Mouse (Mus musculus) embryonic facial prominence, embryonic 10.5 days (tissue): ENCODE data around the gene Ccdc96. TPM values are rescaled to one million over a fixed set of nuclear protein-coding genes. Genes with fewer than 3 reads are reported as not detected.

Experiments used
- DNase-seq: peaks from one replicate; pipeline ENCODE4 v3.0.0-alpha.2; 2017; ENCODE audit warnings: low spot score
- H3K27ac ChIP-seq: fragments of 300-500 bp; sonication (generic); replicated peaks from 2 replicates; pipeline ENCODE4 v1.5.1; 2016; ENCODE audit warnings: mild to moderate bottlenecking
- H3K27me3 ChIP-seq: fragments of 300-500 bp; sonication (generic); replicated peaks from 2 replicates; pipeline ENCODE4 v1.6.1; 2016; ENCODE audit warnings: low read depth, mild to moderate bottlenecking; ENCODE audit not compliant: poor library complexity, severe bottlenecking
- H3K36me3 ChIP-seq: fragments of 300-500 bp; sonication (generic); replicated peaks from 2 replicates; pipeline ENCODE4 v1.6.1; 2016; ENCODE audit warnings: mild to moderate bottlenecking, moderate library complexity
- H3K4me1 ChIP-seq: fragments of 300-500 bp; sonication (generic); 2 replicates; pipeline ENCODE4 v1.6.1; 2016
- H3K4me3 ChIP-seq: fragments of 300-500 bp; sonication (generic); 2 replicates; pipeline ENCODE4 v1.5.1; 2016; ENCODE audit warnings: mild to moderate bottlenecking, moderate library complexity
- H3K9me3 ChIP-seq: fragments of 300-500 bp; sonication (generic); 2 replicates; pipeline ENCODE4 v1.6.1; 2016; ENCODE audit warnings: mild to moderate bottlenecking
- WGBS: fragments of 180-500 bp; shearing (Covaris S2); methylation state at CpG from one replicate; pipeline ENCODE4 v1.1.7; 2016; 5-methylcytosine and 5-hydroxymethylcytosine counted together
- polyA plus RNA-seq: library from polyadenylated mRNA; unstranded; fragments of >200 nt; fragmentation: Nextera tagmentation; extraction: Ambion mirVana; gene quantifications from 2 replicates; pipeline ENCODE4 v1.2.1, GENCODE M21; 2016

Ccdc96 gene
- polyA plus RNA-seq, 1 experiment from 2014 or later = 1.9 TPM

DNA sequence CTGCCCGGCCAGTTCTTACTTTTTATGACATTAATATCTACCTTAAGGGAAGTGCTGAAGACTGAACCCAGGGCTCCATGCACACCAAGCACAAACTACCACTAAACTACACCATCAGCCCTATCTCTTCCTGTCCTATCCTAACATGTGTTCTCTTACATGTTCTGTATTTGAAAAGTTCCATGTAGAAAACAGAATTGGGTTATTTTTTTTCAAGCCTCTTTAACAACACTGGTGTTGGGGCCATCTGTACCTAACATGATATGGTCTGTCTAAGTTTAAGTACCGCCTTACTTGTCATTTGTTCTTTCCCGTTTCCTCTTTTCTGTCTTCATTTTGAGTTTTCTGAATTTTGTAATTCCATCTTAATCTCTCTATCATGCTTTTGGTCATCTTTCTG, 52.0 kb downstream of the Ccdc96 start:
- Histone ChIP-seq H3K9me3 (no peaks in the 10 kb centered on the region), H3K36me3 (no peaks in the 10 kb centered on the region), H3K4me3 (no peak overlapping the region), H3K4me1 (no peaks in the 10 kb centered on the region), H3K27ac (no peak overlapping the region), H3K27me3 (no peaks in the 10 kb centered on the region)
- 90% methylated on average over 3 of the region's 3 CpGs for WGBS
- no peak for DNase-seq

Other genes starting within 250 kb of the Ccdc96 start
- gene Sorcs2, start 86.4 kb upstream of the Ccdc96 start, polyA plus RNA-seq = 7.0 and 8.7 TPM in 2 replicates
- 59.8 and 62.2 TPM in 2 replicates for gene Grpel1, start 19.6 kb upstream of the Ccdc96 start, polyA plus RNA-seq
- gene Tada2b, start 303 bp upstream of the Ccdc96 start, polyA plus RNA-seq = 1.3 and 1.7 TPM in 2 replicates
- gene Tbc1d14, start 108.7 kb downstream of the Ccdc96 start, polyA plus RNA-seq = 39.9 and 40.4 TPM in 2 replicates
- gene D5Ertd579e, start 211.4 kb downstream of the Ccdc96 start, polyA plus RNA-seq = 25.7 and 28.5 TPM in 2 replicates